Mouse (Mus musculus): ENCODE data around the gene Cyth3.

Cyth3 gene

DNA sequence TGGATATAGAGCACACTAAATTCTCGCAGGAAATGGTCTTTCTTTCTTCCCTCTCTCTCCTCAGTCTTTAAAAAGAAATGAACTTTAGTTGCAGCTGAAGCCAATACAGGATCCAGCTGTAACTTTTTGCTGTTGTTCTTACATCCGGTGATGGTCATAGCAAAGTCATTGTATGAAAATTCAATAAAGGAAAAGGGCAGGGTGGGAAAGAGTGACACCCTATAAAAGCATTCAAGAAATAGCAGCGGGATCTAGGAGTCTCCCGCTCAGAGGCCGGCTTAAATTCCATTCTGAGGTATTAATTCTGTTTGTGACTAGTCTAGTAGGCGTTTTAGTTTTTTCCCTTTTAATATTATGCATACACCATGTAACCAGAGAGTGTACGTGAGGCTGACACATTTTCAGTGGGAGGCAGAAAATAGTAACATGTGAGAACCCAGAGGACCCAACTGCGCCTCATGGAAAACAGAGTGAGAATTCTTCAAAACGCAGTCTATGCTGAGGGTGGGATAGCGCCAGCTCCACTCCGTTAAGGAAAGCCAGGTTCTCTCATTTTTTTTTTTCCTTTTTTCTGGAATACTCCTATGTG, 15.7 kb downstream of the Cyth3 start:
- no peak for DNase-seq

DNA sequence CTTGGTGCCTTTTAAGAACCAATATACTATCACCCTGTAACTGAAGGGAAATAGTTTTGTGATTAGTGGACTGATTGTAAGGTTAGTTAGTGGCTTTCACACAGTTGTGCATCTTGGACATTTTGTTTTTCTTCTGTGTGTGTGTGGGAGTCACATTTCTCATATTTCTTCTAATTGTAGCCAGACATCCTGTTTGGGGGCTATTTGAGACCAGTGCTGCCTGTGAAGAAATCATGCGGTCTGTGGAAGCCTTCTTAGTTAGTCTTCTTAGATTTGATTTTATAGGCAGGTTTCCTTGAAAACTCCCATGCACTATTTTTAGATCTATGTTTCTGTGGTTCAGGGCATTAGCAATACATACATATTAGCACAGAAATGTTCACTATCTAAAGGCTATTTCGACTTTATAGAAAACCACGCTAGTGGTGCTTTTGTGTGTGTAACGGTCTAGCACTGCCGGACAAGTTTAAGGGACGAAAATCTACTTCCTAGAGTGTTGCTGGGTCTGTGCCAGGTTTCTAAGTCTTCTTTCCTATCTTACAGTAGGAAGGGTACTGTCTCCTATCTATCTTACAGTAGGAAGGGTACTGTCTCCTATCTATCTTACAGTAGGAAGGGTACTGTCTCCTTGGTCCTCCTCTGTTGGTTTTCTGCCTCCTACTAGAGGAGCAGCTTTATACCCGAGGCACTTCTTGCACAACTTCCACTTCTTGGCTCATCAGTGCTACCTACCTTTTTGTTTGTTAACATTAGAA, 16.4 kb downstream of the Cyth3 start:
- DNase-seq: no peak

DNA sequence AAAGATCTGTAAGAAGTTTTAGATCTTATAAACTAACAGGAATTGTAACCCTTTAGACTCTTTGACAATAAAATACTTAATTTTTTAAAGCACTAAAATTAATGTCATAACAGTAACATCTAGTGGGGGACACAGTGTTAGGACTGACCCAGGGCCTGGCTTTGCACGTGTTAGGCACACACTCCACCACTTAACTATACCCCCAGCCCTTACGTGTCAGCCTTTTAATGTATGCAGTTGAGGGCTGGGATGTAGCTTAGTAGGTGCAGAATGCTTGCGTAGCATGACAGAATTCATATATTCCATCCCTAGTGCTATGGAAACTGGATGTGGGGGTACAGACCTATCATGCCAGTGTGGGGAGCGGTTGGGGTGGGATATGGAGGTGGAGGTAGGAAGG, 17.1 kb downstream of the Cyth3 start:
- DNase-seq: no peak

DNA sequence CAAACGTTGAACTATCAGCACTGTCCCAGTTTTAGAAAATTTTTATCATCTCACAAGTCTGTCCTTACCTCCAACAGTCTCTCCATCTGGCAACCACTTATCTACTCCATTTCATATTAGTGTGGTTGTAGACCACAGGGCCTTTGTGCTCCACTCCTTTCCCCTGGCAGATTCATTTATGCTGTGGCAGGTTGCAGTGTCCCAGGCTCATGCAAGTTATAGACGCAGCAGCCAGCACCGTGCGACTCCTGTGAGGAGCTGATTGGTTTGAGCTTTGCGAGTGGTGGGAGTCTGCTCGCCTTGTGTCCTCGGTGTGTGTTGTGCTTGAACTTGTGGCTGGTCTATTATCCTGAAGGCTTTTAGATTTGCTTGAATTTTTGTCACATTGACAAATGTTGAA, 17.6 kb downstream of the Cyth3 start:
- DNase-seq: no peak

DNA sequence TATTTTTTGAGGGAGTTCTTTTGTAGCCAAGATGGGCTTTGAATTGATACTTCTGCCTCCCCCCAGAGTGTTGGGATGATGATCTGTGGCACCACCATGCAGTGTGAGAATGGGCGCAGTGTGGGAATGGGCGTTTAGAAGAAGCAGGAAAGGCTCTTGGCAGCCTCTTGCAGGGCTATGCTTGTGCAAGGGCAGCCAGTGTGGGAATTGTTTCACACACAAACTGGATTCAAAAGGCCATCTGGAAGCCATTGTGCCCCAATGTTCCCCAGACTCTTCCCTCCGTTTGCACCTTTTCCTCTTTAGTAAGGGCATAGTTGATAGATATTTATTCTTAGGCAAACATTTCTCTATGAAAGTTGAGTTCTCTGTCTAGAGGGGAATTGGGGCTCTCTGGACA, 19.3 kb downstream of the Cyth3 start:
- no peak for DNase-seq

DNA sequence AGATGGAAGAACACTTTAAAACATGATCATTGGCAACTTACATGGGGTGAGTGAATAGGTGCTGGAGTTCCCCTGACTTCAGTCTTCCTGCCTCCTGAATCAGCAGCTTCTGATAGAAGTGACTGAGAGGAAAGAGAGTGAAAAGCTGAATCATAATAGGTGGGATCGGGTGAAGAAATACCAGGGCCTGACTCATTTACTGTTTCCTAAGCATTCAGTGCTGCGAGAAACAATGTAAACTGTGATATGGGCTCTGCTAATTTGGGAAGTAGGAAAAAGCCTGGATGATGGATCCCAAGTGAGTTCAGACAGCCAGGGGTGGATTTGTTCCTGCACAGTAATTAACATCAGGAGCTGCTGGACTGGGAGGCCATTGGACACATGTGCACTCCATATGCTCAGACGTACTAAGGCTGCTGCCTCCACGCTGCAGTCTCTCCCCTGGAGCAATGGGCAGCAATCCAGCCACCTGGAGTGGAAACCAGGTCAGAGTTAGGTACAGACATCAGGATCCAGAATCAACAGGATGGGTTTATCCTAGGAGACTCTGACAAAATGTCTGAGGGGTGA, 20.1 kb downstream of the Cyth3 start:
- DNase-seq: peak; percentile 21 to 40

DNA sequence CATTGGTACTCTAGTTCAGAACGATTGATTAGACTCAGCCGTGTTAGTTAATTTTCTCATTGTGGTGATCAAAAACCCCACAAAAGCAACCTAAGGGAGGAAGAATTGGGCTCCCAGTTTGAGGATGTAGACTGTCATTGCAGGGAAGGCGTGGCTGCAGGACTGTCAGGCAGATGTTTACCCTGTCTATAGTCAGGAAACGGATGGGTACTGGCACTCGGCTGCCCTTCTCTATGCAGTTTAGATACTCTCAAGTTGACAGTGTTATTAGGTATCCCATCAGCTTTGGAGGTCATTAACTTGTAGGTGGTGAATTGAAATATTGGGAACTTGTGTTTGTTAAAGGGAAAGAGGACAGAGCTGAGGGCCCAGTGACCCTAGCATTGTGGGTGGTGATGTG, 23.7 kb downstream of the Cyth3 start:
- no peak for DNase-seq

DNA sequence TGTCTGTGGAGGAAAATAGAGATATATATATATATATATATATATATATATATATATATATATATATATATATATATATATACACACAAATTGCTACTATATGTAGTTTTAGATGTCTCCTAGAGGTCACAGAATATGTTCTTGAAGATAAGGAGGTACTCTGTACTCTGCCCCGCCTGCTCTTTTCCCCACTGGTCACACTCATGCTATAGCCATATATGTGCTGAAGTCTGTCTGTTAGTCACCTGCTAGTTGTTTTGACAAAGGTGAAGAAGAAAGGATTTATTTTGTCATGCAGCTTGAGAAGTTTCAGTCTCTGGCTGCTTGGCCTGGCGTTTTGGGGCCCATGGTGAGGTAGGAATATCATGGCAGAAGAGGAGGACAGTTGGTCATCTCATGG, 25.2 kb downstream of the Cyth3 start:
- DNase-seq: no peak

DNA sequence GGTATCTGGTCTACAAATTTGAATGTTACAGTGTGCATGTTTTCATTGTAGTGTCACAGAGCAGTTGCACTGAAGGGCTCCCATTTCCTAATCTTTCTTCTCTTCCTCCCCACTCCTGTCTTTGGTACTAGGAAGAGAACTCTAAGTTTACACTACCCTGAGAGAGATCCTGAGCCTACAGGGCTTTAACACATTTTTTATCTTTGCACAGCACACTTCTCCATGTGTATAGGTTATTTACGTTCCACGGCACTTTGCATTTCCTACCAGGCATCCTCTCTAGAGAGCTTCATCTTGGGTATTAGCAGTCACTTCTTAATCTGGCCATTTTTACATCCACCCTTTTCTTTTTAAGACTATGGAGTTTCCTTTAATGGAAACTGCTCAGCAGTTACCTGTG, 25.8 kb downstream of the Cyth3 start:
- DNase-seq: no peak

DNA sequence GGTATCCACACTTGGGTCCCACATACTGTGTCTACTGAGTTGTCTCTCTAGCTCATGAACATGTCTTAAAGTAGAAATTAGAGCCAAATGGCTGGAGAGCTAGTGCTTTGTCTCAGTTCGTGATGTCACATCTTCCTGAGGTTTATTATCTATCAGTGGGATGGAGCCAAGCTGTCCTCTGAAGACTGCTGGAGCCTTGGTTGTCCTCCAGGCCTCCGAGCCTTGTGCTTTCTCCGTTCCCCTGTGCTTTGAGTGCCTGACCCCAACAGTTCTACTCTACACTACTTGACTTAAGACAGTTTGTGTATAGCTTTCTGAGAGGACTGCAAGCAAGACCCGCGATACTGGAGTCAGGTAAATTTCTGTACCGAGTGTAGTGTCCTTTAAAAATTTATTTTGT, 26.9 kb downstream of the Cyth3 start:
- no peak for DNase-seq

DNA sequence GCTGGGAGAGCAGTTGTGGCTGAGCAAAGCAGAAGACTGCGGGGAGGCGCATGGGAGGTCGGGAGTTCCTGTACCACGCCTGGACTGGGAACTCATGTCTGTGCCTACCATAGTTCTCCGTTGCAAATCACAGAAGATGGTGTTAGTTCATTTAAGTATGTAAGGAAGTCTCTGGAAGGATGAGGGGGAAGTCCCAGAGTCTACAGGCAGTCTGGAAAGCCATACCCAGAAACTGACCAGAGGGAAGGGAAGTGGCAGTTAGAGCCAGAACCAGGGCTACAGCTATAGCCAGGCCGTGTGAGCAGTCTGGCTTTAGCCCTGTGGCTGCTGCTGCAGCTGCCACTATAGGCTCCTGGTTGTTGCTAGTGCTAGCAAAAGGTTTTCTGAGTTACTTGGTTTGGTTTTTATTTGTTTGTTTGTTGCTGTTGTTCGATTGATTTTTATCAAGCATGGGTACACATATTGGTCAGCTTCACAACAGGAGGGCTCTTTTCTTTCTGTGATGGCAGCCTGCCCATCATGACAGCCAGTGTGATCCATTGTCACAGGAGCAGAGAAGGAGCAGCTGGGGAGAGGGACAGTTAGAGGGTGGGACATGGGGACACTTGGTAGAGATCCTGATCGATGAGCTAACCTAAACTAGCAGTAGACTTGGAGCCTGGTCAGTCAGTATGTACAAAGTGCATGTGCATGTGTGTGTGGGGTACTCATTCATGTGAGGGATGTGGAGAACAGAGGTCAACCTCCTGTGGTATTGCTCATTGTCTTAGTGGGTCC, 29.8 kb downstream of the Cyth3 start:
- no peak for DNase-seq

DNA sequence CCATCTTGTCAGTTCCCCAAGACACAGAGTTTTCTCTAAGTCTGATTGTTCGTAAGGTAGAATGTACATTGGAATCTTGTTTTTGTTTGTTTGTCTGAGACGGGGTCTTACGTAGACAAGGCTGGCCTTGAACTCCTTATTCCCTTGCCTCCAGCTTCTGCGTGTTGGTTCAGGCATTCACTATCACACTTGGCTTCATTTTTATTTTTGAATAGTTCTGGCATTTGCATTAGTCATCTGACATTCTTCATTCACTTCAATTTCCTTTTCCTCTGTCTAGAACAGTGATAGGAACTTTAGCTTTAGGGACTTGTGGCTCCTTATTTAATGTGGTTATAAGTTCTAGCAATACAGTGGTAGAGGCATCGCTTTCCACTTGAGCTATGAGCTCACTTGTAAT, 31.2 kb downstream of the Cyth3 start:
- no peak for DNase-seq

DNA sequence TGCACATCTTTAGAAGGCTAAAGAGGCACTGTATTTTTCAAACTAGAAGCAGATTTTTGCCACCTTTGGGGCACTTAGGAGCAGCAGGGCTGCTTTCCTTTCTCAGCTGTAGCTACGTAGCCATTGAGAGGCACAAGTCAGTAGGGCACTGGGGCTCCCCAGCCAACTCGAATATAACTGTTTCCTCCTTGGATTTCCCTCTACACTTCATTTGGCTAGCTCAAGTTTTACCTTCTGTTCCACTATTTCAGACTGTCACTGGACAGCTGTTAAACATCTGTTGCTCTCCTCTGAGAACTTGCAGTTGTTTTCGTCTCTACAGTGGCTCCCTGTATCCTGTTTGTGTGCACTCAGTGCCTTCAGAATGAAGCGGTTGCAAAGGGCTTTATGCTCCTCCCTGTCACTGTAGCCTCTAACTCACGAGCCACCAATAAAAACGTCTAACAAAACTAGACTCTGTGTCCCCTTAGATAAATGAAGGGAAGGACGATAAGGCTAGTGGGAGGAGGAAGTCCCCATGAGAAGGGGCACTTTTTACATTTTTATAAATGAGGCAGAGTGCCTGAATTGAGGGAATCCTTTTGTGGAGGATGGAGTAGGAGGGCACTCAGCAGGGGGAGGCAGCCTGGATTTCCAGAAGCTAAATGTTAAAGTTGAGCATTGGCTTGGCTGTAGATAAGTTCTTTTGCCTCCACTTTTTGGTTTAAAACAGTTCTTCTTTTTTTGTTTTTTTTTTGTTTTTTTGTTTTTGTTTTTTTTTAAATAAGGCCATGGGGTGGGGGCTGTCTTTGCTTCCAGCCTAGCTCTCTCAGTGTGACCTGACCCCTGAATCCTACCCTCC, 32.6 kb downstream of the Cyth3 start:
- DNase-seq: peak in 1 of 2 experiments; percentile 61

DNA sequence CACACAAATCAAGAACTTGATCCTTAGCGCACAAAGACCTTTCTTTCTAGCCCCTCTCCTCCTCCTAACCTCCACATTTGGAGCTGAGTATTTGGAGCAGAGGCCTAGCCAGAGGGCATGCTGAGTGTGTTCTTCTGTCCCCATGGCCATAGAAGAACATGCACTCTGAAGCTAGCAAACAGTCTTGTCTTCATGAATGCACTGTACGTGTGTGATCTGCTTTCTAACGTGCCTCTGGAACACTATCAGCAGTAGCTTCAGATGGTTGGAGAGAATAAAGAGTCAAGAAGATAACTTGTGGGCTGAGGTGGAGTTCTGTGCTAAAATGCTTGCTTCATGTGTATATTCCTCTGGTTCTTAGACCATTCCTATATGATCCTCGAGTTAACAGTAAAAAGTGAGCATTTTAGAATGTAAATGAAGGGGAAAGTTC, 33.3 kb downstream of the Cyth3 start:
- DNase-seq: no peak

DNA sequence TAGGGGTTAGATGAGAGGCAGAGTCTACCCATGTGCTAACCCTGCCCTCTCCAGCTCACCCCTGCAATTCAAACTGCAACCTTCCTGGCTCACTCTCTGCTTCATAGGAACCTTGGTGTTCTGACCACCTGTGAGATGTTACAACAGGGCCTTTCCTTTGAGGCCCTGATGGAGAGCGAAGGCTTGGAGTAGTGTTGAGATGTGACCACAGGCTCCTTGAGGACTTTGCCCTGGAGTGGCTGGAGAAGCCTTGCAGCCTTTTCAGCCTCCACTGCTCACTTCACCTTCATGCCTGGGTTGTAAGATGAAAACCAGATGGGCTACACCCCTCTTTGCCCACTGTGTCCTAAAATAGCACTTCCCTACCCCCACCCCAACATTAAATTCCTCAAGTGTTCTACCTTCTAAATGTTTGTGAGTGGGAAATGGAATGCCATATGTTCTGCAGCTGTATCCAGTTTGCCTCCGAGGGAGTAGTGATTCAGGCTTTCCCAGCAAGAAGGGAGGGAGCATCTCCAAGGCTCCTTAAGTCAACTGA, 34.5 kb downstream of the Cyth3 start:
- DNase-seq: no peak

DNA sequence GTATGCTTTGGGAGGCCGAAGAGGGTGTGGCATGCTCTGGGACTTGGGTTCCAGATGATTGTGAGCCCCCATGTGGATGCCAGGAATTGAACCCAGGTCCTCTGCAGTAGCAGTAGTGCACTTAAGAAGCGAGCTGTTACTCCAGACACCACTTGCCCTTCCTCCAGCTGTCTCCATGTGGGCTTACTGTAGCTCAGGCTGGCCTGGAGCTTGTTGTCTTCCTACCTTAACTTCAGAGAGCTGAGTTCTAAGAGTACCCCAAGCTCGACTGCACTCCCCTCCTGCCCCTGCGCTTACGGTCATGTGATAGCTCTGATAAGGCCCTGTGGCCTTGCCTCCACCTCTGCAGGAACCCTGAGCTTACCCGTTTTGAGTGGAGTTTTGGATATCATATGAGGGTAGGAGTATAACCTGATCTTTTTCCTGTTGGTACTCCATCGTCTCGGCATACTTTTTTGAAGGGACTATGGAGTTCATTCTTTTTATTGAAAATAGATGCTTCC, 36.8 kb downstream of the Cyth3 start:
- no peak for DNase-seq

DNA sequence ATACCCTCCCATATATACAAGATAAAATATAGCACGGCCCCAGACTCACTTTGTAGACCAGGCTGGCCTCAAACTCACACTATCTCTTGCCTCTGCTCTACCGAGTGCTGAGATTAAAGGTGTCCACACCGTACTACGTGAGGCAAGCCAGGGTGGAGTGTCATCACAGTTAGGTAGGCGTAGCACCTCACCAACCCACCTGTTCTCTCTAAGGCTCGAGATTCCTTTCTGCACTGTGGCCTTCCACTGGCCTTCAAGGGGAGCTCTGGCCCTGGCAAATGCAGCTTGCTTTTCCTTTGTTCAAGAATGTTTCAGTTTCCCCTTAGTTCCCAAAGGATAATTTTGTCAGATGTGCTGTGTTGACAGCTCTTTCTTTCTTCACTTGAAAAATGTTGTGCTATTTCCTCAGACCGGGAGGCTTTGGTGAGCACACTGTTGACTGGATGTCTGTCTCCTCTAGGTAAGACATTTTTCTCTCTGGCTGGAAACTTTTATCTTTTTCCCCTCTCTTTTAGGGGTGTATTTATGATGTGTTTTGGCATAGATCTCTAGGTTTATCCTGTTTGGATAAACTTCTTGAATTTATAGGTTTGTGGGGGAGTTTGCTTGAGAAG, 40.9 kb downstream of the Cyth3 start:
- no peak for DNase-seq

DNA sequence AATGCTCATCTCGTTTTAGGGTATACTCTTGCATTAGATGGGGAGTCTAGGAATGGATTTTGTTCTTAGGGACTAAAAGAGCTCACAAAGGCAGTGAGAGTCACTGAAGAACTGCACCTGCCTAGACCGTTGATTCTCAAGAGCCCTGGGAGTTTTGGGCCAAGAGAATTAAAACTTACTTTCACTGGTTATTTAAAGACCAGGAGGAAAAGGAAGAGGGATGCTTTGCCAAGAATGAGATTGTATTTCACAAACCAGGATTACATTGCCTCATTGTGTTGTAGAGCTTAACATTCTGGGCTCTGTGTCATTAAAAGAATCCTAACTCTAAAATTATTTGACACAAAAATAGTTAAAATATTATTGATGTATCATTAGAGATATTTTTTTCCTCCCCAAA, 43.3 kb downstream of the Cyth3 start:
- DNase-seq: no peak

DNA sequence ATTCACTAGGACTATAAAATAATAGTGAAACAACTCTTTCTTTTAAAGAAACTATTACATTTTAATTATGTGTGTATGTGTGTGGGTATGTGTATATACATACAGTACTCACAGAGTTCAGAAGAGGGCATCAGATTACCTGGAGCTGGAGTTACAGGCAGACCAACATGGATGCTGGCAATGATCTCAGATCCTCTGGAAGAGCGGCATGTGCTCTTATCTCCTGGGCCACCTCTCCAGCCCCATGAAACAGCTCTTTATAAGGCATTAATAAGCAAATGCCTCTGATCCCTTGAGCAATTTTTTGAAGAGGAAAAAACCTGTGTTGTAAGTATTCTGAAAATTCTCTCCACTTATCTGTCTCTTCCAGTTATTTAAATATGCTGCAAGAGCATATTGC, 43.8 kb downstream of the Cyth3 start:
- no peak for DNase-seq

DNA sequence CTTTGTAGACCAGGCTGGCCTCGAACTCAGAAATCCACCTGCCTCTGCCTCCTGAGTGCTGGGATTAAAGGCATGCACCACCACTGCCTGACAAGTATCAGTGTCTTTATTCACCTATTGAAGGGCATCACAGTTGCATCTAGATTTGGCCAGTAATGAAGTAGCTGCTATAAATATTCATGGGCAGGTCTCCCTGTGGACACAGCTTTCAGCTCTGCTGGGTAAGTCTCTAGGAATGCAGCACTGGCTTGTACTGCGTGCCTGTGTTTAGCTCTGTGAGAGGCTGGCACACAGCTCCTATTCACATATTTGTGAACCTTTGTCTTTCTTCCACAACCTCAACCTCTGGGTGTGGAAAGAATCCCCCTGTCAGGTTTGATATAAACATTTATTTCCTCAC, 46.6 kb downstream of the Cyth3 start:
- DNase-seq: peak in 1 of 2 experiments; percentile 52

DNA sequence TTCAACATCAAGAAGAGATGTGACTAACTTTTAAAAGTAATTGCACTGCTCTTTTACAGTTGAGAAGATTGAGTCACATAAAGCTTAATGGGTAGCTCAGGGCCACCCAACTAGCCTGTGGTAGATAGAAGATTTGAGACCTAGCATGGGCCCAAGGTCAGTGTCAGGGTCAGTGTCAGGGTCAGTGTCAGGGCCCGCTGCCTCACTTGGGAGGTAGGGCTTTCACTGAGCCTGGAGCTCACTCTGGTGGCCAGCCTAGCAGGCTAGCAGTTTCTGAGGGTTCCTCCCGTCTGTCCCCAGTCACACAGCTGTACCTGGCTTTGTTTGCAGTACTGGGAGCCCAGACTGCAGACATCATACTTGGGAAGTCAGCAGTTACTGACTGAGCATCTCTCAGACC, 47.1 kb downstream of the Cyth3 start:
- DNase-seq: no peak

DNA sequence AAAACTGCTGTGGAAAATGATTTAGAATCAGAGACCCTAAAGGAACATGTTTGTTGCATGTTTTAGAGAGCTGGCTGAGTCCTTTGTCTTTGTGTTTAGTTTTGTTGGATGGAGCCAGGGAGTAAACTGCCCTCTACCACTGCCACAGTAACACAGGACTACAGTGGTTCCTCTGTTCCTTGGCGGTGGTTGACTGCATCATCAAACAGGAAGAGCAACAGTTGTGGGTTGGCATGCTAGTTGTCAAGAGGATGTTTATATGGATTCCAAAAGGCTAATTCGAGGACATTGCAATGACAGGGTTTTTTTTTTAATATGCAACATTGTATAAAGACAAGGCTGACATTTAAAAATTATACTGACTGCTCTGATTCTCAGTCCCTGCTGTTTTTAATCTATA, 47.6 kb downstream of the Cyth3 start:
- no peak for DNase-seq
